Mouse (Mus musculus) forebrain, postnatal 0 days (tissue): ENCODE results near the gene Elmo3. TPM values are rescaled to one million over a fixed set of nuclear protein-coding genes. Genes with fewer than 3 reads are reported as not detected.

Source experiments
- ATAC-seq: fragments of 200-750 bp; cut with Nextera tagmentation; 2 replicates; pipeline ENCODE4 v1.8.0; 2017; ENCODE audit warnings: mild to moderate bottlenecking, moderate library complexity
- DNase-seq: peaks from one replicate; pipeline ENCODE4 v3.0.0-alpha.2; 2015
- H3K27ac ChIP-seq: fragments of 300-500 bp; sonication (generic); 2 replicates; pipeline ENCODE4 v1.5.1; 2014; ENCODE audit warnings: low read depth, mild to moderate bottlenecking, antibody characterized with exemption, low read length, moderate library complexity, mixed read lengths
- H3K27me3 ChIP-seq: fragments of 300-500 bp; sonication (generic); 2 replicates; pipeline ENCODE4 v1.6.1; 2014; ENCODE audit warnings: mild to moderate bottlenecking, low read length, mixed read lengths; ENCODE audit not compliant: insufficient read depth
- H3K36me3 ChIP-seq: fragments of 300-500 bp; sonication (generic); 2 replicates; pipeline ENCODE4 v1.6.1; 2014; ENCODE audit warnings: mild to moderate bottlenecking, moderate library complexity; ENCODE audit not compliant: insufficient read depth
- H3K4me1 ChIP-seq: fragments of 300-500 bp; sonication (generic); 2 replicates; pipeline ENCODE4 v1.6.1; 2014; ENCODE audit warnings: antibody characterized with exemption; ENCODE audit not compliant: insufficient read depth
- H3K4me2 ChIP-seq: fragments of 300-500 bp; sonication (generic); 2 replicates; pipeline ENCODE4 v1.6.1; 2014; ENCODE audit warnings: low read depth, mild to moderate bottlenecking, moderate library complexity
- H3K4me3 ChIP-seq: fragments of 300-500 bp; sonication (generic); 2 replicates; pipeline ENCODE4 v1.5.1; 2014; ENCODE audit warnings: low read depth, low read length, mixed read lengths
- H3K9ac ChIP-seq: fragments of 300-500 bp; sonication (generic); 2 replicates; pipeline ENCODE4 v1.6.1; 2014; ENCODE audit warnings: mild to moderate bottlenecking
- H3K9me3 ChIP-seq: fragments of 300-500 bp; sonication (generic); 2 replicates; pipeline ENCODE4 v1.6.1; 2016; ENCODE audit warnings: low read length
- CTCF ChIP-seq: sonication (generic); IDR thresholded peaks from 2 replicates; pipeline ENCODE4 v1.5.1; 2016; ENCODE audit warnings: antibody characterized with exemption, control low read depth, low read depth
- WGBS: fragments of 180-500 bp; shearing (Covaris S2); extraction: QIAGEN DNeasy Blood & Tissue Kit; methylation state at CpG from one replicate; pipeline ENCODE4 v1.1.7; 2014; 5-methylcytosine and 5-hydroxymethylcytosine counted together
- polyA plus RNA-seq: library from polyadenylated mRNA; unstranded; fragments of >200 nt; fragmentation: Nextera tagmentation; extraction: Ambion mirVana; gene quantifications from 2 replicates; pipeline ENCODE4 v1.2.1, GENCODE M21; 2015
- total RNA-seq: library from RNA; depleted of rRNA; stranded (reverse); fragments of >200 nt; gene quantifications from 2 replicates; pipeline ENCODE4 v1.2.3, GENCODE M21; 2014

The Elmo3 gene
- total and polyA plus RNA-seq, 2 experiments from 2014 or later: 0.86 to 1.1 TPM

- Histone ChIP-seq H3K9me3 (no peaks in the 10 kb centered on the region), H3K27ac (no peak overlapping the region), H3K4me1 (no peaks in the 10 kb centered on the region), H3K4me3 (no peak overlapping the region), H3K36me3 (peaks cover 73% of the 10 kb centered on the region), H3K27me3 (no peaks in the 10 kb centered on the region), H3K9ac (no peak overlapping the region), H3K4me2 (no peak overlapping the region)
- DNase-seq (no peak), ATAC-seq (no peak)
- TF ChIP-seq CTCF: no peak
- WGBS: 79% methylated on average over 9 of the region's 9 CpGs
These were observed 8.4 kb downstream of the Elmo3 start for GRCm38 (mm10) chr8:105313622-105314402.

- WGBS: 93% methylated on average over 18 of the region's 18 CpGs
- no peak for TF ChIP-seq CTCF
- no peaks in the 10 kb centered on the region for H3K4me1 ChIP-seq
- H3K36me3 ChIP-seq: peaks cover 71% of the 10 kb centered on the region
- no peak for ATAC-seq
- no peak overlapping the region for H3K4me3 ChIP-seq
- H3K27ac ChIP-seq: no peak overlapping the region
- DNase-seq: no peak
- H3K4me2 ChIP-seq: no peak overlapping the region
- no peaks in the 10 kb centered on the region for H3K9me3 ChIP-seq
- H3K9ac ChIP-seq: no peak overlapping the region
- H3K27me3 ChIP-seq: no peaks in the 10 kb centered on the region
These were observed 9.8 kb downstream of the Elmo3 start for GRCm38 (mm10) chr8:105315073-105315769.

- Histone ChIP-seq H3K4me2 (no peak overlapping the region), H3K36me3 (peaks cover 68% of the 10 kb centered on the region), H3K27ac (no peak overlapping the region), H3K4me3 (no peak overlapping the region), H3K9me3 (no peaks in the 10 kb centered on the region), H3K27me3 (no peaks in the 10 kb centered on the region), H3K4me1 (no peaks in the 10 kb centered on the region), H3K9ac (no peak overlapping the region)
- DNase-seq: no peak
- ATAC-seq: no peak
- WGBS: 76% methylated on average over 4 of the region's 4 CpGs
- no peak for TF ChIP-seq CTCF
These were observed 12.5 kb downstream of the Elmo3 start for GRCm38 (mm10) chr8:105317941-105318340.

- Histone ChIP-seq H3K27ac (no peak overlapping the region), H3K4me2 (no peak overlapping the region), H3K9me3 (no peaks in the 10 kb centered on the region), H3K9ac (no peak overlapping the region), H3K4me3 (no peak overlapping the region), H3K4me1 (no peaks in the 10 kb centered on the region), H3K36me3 (peaks cover 62% of the 10 kb centered on the region), H3K27me3 (no peaks in the 10 kb centered on the region)
- ATAC-seq (no peak), DNase-seq (no peak)
- WGBS: 84% methylated on average over 11 of the region's 11 CpGs
- no peak for TF ChIP-seq CTCF
These were observed 13.3 kb downstream of the Elmo3 start for GRCm38 (mm10) chr8:105318662-105319190.

GRCm38 (mm10) chr8:105323183-105323582 is 17.8 kb downstream of the Elmo3 start:
- no peak overlapping the region for H3K9ac ChIP-seq
- ATAC-seq (no peak), DNase-seq (no peak)
- peaks cover 16% of the 10 kb centered on the region for H3K4me1 ChIP-seq
- WGBS: 92% methylated on average over 4 of the region's 4 CpGs
- no peak for TF ChIP-seq CTCF
- no peaks in the 10 kb centered on the region for H3K27me3 ChIP-seq
- H3K4me2 ChIP-seq: no peak overlapping the region
- no peak overlapping the region for H3K4me3 ChIP-seq
- H3K36me3 ChIP-seq: peaks cover 27% of the 10 kb centered on the region
- H3K27ac ChIP-seq: no peak overlapping the region
- no peaks in the 10 kb centered on the region for H3K9me3 ChIP-seq

DNA sequence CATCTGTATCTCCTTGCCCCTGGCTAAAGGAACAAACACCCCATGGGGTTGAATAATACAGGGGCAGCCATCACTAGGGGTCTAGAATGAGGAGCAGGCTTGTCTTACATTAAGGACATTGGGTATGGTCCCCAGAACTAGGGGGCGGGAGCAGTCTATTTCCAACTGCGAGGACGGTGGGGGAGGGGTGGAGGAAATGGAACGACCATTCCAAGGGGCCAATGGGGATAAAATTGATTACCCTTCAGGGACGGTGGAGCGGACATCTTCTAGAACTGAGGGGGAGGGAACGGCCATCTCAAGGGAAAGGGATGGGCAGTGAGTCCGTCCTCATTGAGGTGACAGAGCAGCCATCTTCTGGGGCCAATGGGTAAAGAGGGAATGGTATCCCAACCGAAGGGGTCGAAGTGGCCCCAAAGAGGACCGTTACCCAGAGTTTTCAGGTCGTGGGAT is 20.3 kb downstream of the Elmo3 start:
- WGBS: 2% methylated on average over 12 of the region's 12 CpGs
- peaks cover 16% of the 10 kb centered on the region for H3K4me1 ChIP-seq
- H3K4me2 ChIP-seq: peak overlapping the region; percentile 90
- DNase-seq: no peak
- H3K36me3 ChIP-seq: peaks cover 35% of the 10 kb centered on the region
- peak overlapping the region; percentile 57 for H3K4me3 ChIP-seq
- H3K27me3 ChIP-seq: no peaks in the 10 kb centered on the region
- peak; percentile 33 for ATAC-seq
- H3K27ac ChIP-seq: peak overlapping the region; percentile 84
- H3K9ac ChIP-seq: peak overlapping the region; percentile 80
- 0 out of 2 replicates have a peak, but pooled peaks have one; percentile 4 for TF ChIP-seq CTCF
- no peaks in the 10 kb centered on the region for H3K9me3 ChIP-seq

GRCm38 (mm10) chr8:105326141-105326672 is 20.8 kb downstream of the Elmo3 start, which contains the start of the genes Lrrc29 and Tmem208:
Gene Lrrc29 (minus strand): TSS chr8:105326278.
Gene Tmem208 (plus strand): TSS chr8:105326354.
- Histone ChIP-seq H3K27me3 (no peaks in the 10 kb centered on the region), H3K9me3 (no peaks in the 10 kb centered on the region), H3K9ac (peak within 1 kb of the TSS; percentile 80), H3K4me1 (peaks cover 16% of the 10 kb centered on the region), H3K4me3 (peak within 1 kb of the TSS; percentile 57), H3K36me3 (peaks cover 39% of the 10 kb centered on the region), H3K4me2 (peak within 1 kb of the TSS; percentile 90), H3K27ac (peak within 1 kb of the TSS; percentile 84)
- peak; percentile 97 for DNase-seq
- ATAC-seq: peak; percentile 97
- TF ChIP-seq CTCF: peak; percentile 67
- WGBS: 2% methylated on average over 36 of the region's 36 CpGs
